Mouse (Mus musculus): Measurements from ENCODE around the gene Tmem186. TPM values are rescaled to one million over a fixed set of nuclear protein-coding genes. Genes with fewer than 3 reads are reported as not detected.
A peak's percentile ranks its signal among the peaks of the same experiment; 100 is the strongest.

Gene Tmem186
- polyA plus RNA-seq, 1 experiment = 17.1 TPM

DNA sequence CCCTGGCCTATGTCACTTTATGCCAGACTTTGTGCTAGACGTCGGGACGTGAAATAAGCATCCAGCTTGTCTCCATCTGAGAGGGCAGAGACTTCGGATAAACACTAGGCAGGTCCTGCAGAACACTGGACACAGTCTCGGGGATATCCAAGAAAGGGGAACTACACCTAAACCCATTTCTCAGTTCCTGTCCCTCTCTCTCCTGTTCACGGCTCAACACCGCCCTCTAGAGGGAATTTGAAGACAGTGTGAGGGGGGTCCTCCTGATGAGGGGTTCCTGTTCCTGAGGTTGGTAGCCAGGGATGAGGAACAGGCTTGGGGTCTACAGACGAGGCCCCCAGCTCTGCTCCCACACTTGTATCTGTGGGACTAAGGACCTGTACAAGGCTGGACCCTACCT, 36.7 kb upstream of the Tmem186 start:
- Histone ChIP-seq H3K36me3 (ENCODE audit: control insufficient read depth, insufficient read depth, low read length, poor library complexity, severe bottlenecking) (no peaks in the 10 kb centered on the region), H3K9ac (ENCODE audit: low read depth, poor library complexity, severe bottlenecking) (no peak overlapping the region), H3K4me1 (ENCODE audit: control insufficient read depth, insufficient read depth, low read length) (peaks cover 7% of the 10 kb centered on the region), H3K27me3 (ENCODE audit: control insufficient read depth, insufficient read depth, low read length, poor library complexity, severe bottlenecking) (no peaks in the 10 kb centered on the region), H3K9me3 (replicated peaks; ENCODE audit: control insufficient read depth, insufficient read depth, low read length, poor library complexity, severe bottlenecking) (no peaks in the 10 kb centered on the region), H3K27ac (ENCODE audit: insufficient read depth, low read length) (no peak overlapping the region), H3K4me3 (ENCODE audit: low read depth, low read length) (no peak overlapping the region)
- TF ChIP-seq POLR2A (IDR thresholded peaks at IDR 0.05; ENCODE audit: insufficient read depth, low read length) (no peak), CTCF (IDR thresholded peaks at IDR 0.05; ENCODE audit: low read depth, low read length) (peak; percentile 85), EP300 (IDR thresholded peaks at IDR 0.05; ENCODE audit: insufficient read depth, low read depth, low read length) (no peak)

DNA sequence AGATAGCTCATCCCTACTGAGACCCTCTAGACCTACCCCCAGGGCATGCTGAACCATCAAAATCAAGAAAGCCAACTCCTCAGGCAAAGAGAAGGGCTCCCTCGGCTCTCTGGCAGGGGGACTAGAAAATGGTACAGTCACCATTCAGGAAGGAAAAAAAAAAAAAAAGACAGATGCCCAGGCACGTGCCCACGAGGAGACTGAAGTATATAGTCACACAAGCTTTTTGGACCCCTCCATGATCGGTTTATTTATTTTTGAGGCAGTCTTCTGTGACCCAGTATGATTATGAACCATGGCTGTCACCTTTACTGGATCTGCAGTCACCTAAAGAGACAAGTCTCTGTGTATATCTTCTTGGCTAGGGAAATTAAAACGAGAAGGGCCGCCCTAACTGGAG, 35.8 kb upstream of the Tmem186 start:
- Histone ChIP-seq H3K9me3 (replicated peaks; ENCODE audit: control insufficient read depth, insufficient read depth, low read length, poor library complexity, severe bottlenecking) (no peaks in the 10 kb centered on the region), H3K27me3 (ENCODE audit: control insufficient read depth, insufficient read depth, low read length, poor library complexity, severe bottlenecking) (no peaks in the 10 kb centered on the region), H3K36me3 (ENCODE audit: control insufficient read depth, insufficient read depth, low read length, poor library complexity, severe bottlenecking) (no peaks in the 10 kb centered on the region), H3K27ac (ENCODE audit: insufficient read depth, low read length) (no peak overlapping the region), H3K4me1 (ENCODE audit: control insufficient read depth, insufficient read depth, low read length) (peaks cover 8% of the 10 kb centered on the region), H3K9ac (ENCODE audit: low read depth, poor library complexity, severe bottlenecking) (no peak overlapping the region), H3K4me3 (ENCODE audit: low read depth, low read length) (no peak overlapping the region)
- TF ChIP-seq EP300 (IDR thresholded peaks at IDR 0.05; ENCODE audit: insufficient read depth, low read depth, low read length) = no peak
- no peak for TF ChIP-seq POLR2A (IDR thresholded peaks at IDR 0.05; ENCODE audit: insufficient read depth, low read length)
- TF ChIP-seq CTCF (IDR thresholded peaks at IDR 0.05; ENCODE audit: low read depth, low read length) = no peak

DNA sequence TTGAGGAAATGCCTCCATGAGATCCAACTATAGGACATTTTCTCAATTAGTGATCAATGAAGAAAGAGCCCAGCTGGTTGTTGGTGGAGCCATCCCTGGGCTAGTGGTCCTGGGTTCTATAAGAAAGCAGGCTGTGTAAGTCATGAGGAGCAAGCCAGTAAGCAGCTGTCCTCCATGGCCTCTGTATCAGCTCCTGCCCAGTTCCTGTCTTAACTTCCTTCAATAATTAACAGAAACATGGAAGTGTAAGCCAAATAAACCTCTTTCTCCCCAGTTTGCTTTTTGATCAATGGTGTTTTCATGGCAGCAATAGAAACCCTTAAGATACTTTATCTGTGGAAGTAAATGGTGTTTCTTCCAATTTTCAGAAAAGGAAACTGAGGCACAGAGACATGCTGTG, 35.3 kb upstream of the Tmem186 start:
- no peaks in the 10 kb centered on the region for H3K27me3 ChIP-seq (ENCODE audit: control insufficient read depth, insufficient read depth, low read length, poor library complexity, severe bottlenecking)
- no peak overlapping the region for H3K27ac ChIP-seq (ENCODE audit: insufficient read depth, low read length)
- H3K9ac ChIP-seq (ENCODE audit: low read depth, poor library complexity, severe bottlenecking) = no peak overlapping the region
- no peak overlapping the region for H3K4me3 ChIP-seq (ENCODE audit: low read depth, low read length)
- TF ChIP-seq CTCF (IDR thresholded peaks at IDR 0.05; ENCODE audit: low read depth, low read length) (no peak), EP300 (IDR thresholded peaks at IDR 0.05; ENCODE audit: insufficient read depth, low read depth, low read length) (no peak), POLR2A (IDR thresholded peaks at IDR 0.05; ENCODE audit: insufficient read depth, low read length) (no peak)
- peaks cover 10% of the 10 kb centered on the region for H3K4me1 ChIP-seq (ENCODE audit: control insufficient read depth, insufficient read depth, low read length)
- H3K9me3 ChIP-seq (replicated peaks; ENCODE audit: control insufficient read depth, insufficient read depth, low read length, poor library complexity, severe bottlenecking) = no peaks in the 10 kb centered on the region
- no peaks in the 10 kb centered on the region for H3K36me3 ChIP-seq (ENCODE audit: control insufficient read depth, insufficient read depth, low read length, poor library complexity, severe bottlenecking)

DNA sequence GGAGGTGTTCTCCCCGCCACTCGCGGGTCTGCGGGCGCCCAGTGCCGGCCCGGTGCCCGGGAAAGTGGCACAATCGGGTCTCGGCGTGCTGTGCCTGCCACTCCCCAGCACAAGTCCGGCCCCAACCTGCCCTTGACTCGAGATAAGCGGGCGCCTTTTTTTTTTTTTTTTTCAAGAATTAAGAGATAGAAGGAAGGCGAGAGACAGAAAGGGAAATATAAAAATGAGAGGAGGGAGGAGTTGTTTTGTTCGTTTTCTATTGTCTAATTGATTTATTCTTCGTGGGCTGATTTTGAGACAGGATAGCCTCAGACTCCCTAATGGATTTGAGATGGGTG, 34.8 kb upstream of the Tmem186 start:
- Histone ChIP-seq H3K27ac (ENCODE audit: insufficient read depth, low read length) (no peak overlapping the region), H3K9me3 (replicated peaks; ENCODE audit: control insufficient read depth, insufficient read depth, low read length, poor library complexity, severe bottlenecking) (no peaks in the 10 kb centered on the region), H3K4me1 (ENCODE audit: control insufficient read depth, insufficient read depth, low read length) (peaks cover 12% of the 10 kb centered on the region), H3K9ac (ENCODE audit: low read depth, poor library complexity, severe bottlenecking) (peak overlapping the region; percentile 58), H3K36me3 (ENCODE audit: control insufficient read depth, insufficient read depth, low read length, poor library complexity, severe bottlenecking) (no peaks in the 10 kb centered on the region), H3K27me3 (ENCODE audit: control insufficient read depth, insufficient read depth, low read length, poor library complexity, severe bottlenecking) (no peaks in the 10 kb centered on the region), H3K4me3 (ENCODE audit: low read depth, low read length) (peak overlapping the region; percentile 48)
- TF ChIP-seq CTCF (IDR thresholded peaks at IDR 0.05; ENCODE audit: low read depth, low read length) = no peak
- no peak for TF ChIP-seq POLR2A (IDR thresholded peaks at IDR 0.05; ENCODE audit: insufficient read depth, low read length)
- TF ChIP-seq EP300 (IDR thresholded peaks at IDR 0.05; ENCODE audit: insufficient read depth, low read depth, low read length) = no peak

DNA sequence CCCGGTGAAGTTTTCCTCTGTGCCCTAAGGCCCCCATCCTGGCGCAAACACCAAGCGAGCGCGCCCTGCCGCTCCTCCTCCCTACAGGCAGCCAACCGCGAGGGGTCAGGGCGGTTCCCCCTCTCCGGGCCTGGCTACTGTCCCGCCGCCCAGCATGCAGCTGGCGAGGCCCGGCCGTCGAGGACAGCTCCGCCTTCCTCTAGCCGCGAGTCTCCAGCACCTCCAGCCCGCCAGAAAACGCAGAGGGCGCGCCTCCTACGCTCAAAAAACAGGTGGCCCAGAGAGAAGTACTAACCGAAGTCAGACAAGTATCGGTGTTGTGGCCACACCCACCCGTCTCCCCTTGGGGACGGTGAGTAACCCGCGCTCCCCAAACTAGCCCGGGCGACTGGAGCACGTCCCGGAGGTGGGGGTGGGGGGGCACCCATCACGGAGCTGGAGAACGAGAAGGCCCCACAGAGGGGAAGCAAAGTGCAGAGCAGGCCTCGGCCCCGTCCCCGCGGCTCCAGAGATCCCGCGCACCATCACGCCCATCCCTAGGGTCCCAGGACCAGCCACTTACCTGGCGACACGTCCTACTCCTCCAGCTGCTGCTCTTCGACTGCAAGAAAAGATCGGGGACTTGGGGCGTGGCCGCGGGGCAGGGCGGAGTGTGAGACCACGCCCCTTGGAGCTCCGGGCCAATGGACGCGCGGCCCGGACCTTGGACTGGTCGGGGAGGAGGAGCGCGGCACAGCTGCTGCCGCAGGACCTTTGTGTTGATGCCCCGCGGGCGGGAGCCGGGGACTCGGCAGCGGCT, 34.2 kb upstream of the Tmem186 start, which contains the start of gene Carhsp1:
Carhsp1 (minus strand) TSS at position 605 of the 799 bp plus-strand sequence.
- TF ChIP-seq POLR2A (IDR thresholded peaks at IDR 0.05; ENCODE audit: insufficient read depth, low read length) (peak; percentile 89), CTCF (IDR thresholded peaks at IDR 0.05; ENCODE audit: low read depth, low read length) (no peak), EP300 (IDR thresholded peaks at IDR 0.05; ENCODE audit: insufficient read depth, low read depth, low read length) (0 out of 2 replicates have a peak, but pooled peaks have one; percentile 3)
- H3K4me1 ChIP-seq (ENCODE audit: control insufficient read depth, insufficient read depth, low read length) = peaks cover 14% of the 10 kb centered on the region

More for the DNA sequence above, 34.2 kb upstream of the Tmem186 start, which contains the start of gene Carhsp1:
- Histone ChIP-seq H3K9me3 (replicated peaks; ENCODE audit: control insufficient read depth, insufficient read depth, low read length, poor library complexity, severe bottlenecking) (no peaks in the 10 kb centered on the region), H3K36me3 (ENCODE audit: control insufficient read depth, insufficient read depth, low read length, poor library complexity, severe bottlenecking) (no peaks in the 10 kb centered on the region), H3K27ac (ENCODE audit: insufficient read depth, low read length) (peak within 1 kb of the TSS; percentile 32), H3K9ac (ENCODE audit: low read depth, poor library complexity, severe bottlenecking) (peak within 1 kb of the TSS; percentile 58), H3K4me3 (ENCODE audit: low read depth, low read length) (peak within 1 kb of the TSS; percentile 72), H3K27me3 (ENCODE audit: control insufficient read depth, insufficient read depth, low read length, poor library complexity, severe bottlenecking) (no peaks in the 10 kb centered on the region)

All from ES-Bruce4 (cell line).